Comparison of ENCODE assay signal across 20 mouse cellular contexts in the genomic region with DNA sequence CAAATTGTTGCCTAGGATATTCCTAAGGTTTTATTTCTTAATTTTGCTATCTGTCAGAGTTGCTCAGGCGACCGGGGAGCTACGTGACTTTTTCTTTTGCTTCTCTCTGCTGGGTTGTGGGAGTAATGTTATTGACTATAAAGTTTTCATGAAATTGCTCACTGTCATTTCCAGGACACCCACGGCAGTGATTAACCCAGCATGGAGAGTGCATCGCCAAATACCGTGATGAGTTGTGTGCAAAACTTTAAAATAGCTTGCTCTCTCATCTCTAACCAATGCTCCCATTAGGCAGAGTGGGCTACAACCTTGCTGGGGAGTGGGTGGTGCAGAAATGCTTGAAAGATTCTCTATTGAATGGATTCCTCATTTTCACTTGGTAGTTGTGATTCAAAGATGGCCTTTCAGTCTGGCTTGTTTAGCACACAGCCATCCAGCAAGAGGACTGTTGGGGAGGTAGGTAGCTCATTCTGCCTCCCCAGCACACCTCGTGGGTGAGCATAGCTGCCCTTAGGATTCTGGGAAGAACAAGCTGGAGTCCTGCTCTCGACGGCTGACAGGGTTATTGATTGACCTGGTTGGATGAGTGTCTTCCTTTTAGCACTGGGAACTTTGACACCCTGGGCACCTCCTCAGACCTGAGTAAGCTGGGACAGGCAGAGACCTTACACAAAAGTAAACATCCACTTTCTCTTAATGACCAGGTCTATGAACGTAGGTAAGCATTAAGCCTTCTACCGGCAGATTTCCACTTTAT.
DNase-seq lines count a peak whose midpoint lies in the region; ATAC-seq and TF ChIP-seq lines count a peak whose summit lies in the region.
"Had no signal": no experiment of that assay in that cellular context is flagged by ENCODE, and none has a peak within 500 bp of the region (broad histone marks: within the 10 kb centered on the region; RNA-seq: fewer than 3 reads in every experiment).

No protein-coding gene starts in this region.

- no peak overlapping the region for H3K4me3 ChIP-seq in kidney, embryonic 14.5 days (ENCODE audit: low read length)
- no peak overlapping the region for H3K4me3 ChIP-seq in lung, postnatal 0 days (ENCODE audit: low read depth, low read length)
- H3K4me3 ChIP-seq: heart, adult 2 months; hindbrain, embryonic 10.5 days; left cerebral cortex, adult 2 months; midbrain, embryonic 12.5 days had no signal

- H3K27ac ChIP-seq in kidney, embryonic 14.5 days (ENCODE audit: low read depth, low read length), result no peak overlapping the region
- H3K27ac ChIP-seq in lung, postnatal 0 days (ENCODE audit: low read length), result no peak overlapping the region
- H3K27ac ChIP-seq: heart, adult 2 months; hindbrain, embryonic 10.5 days; left cerebral cortex, adult 2 months; midbrain, embryonic 12.5 days; stomach, postnatal 0 days had no signal

- DNase-seq in left cerebral cortex, adult 18-20 months (ENCODE audit: low spot score in 2 of 2), result peak; percentile 3 to 11
- DNase-seq in left cerebral cortex, postnatal 10 days (ENCODE audit: extremely low spot score in 1 of 2, low spot score in 2 of 2), result no peak
- peak; percentile 8 to 11 for DNase-seq in frontal cortex, postnatal 36 days (ENCODE audit: low spot score in 2 of 2)
- peak; percentile 9 to 43 for DNase-seq in left cerebral cortex, postnatal 25 days (ENCODE audit: low spot score in 2 of 2)
- DNase-seq in lung, postnatal 0 days (ENCODE audit: low spot score), result no peak
- DNase-seq in lung, postnatal 14 days, result no peak
- DNase-seq: adrenal gland, postnatal 36 days; cerebellum, adult 9-11 months; forebrain, postnatal 0 days; gastrocnemius, postnatal 10 days; heart, adult 2 months; liver, postnatal 0 days; lung, postnatal 4 days; retina, postnatal 1 day; thymus, postnatal 14 days had no signal

- no peaks in the 10 kb centered on the region for H3K27me3 ChIP-seq in kidney, embryonic 14.5 days (ENCODE audit: control insufficient read depth, insufficient read depth, low read length)
- no peaks in the 10 kb centered on the region for H3K27me3 ChIP-seq in lung, postnatal 0 days (replicated peaks; ENCODE audit: insufficient read depth, low read length)
- H3K27me3 ChIP-seq: midbrain, embryonic 12.5 days had no signal

- no peak overlapping the region for H3K4me2 ChIP-seq in kidney, embryonic 14.5 days (replicated peaks; ENCODE audit: low read depth, low read length)
- no peak overlapping the region for H3K4me2 ChIP-seq in lung, postnatal 0 days (replicated peaks; ENCODE audit: low read depth, low read length)
- H3K4me2 ChIP-seq: midbrain, embryonic 12.5 days had no signal

- no peak overlapping the region for H3K9ac ChIP-seq in kidney, embryonic 14.5 days (ENCODE audit: low read depth, low read length)
- H3K9ac ChIP-seq in lung, postnatal 0 days (replicated peaks; ENCODE audit: low read depth), result no peak overlapping the region
- H3K9ac ChIP-seq: forebrain, postnatal 0 days; liver, postnatal 0 days; midbrain, embryonic 12.5 days had no signal

- intact Hi-C loops in left cerebral cortex, postnatal 10 days (cut with DNase I), result loop anchor here (10.0 kb wide), 1 partner anchor 270 kb away; no protein-coding TSS in a partner anchor
- intact Hi-C loops in left cerebral cortex, postnatal 25 days (cut with DNase I), result no loop called here

- 0 out of 2 replicates have a peak, but pooled peaks have one; percentile 52 for ATAC-seq in kidney, embryonic 14.5 days (ENCODE audit: low FRiP score, low TSS enrichment)
- no peak for ATAC-seq in lung, postnatal 0 days
- ATAC-seq: forebrain, postnatal 0 days; liver, postnatal 0 days had no signal

- WGBS in kidney, embryonic 14.5 days, result 68% methylated on average over 11 of the region's 11 CpGs
- WGBS in lung, postnatal 0 days, result 75% methylated on average over 11 of the region's 11 CpGs

- no peaks in the 10 kb centered on the region for H3K4me1 ChIP-seq in kidney, embryonic 14.5 days (ENCODE audit: control insufficient read depth, insufficient read depth, low read length)
- H3K4me1 ChIP-seq in lung, postnatal 0 days (ENCODE audit: insufficient read depth, low read depth, low read length), result no peaks in the 10 kb centered on the region
- H3K4me1 ChIP-seq: hindbrain, embryonic 10.5 days; midbrain, embryonic 12.5 days had no signal

- H3K9me3 ChIP-seq in kidney, embryonic 14.5 days (ENCODE audit: control insufficient read depth, low read length), result no peaks in the 10 kb centered on the region
- no peaks in the 10 kb centered on the region for H3K9me3 ChIP-seq in lung, postnatal 0 days (ENCODE audit: low read length)
- H3K9me3 ChIP-seq: hindbrain, embryonic 10.5 days; midbrain, embryonic 12.5 days had no signal

- H3K36me3 ChIP-seq in kidney, embryonic 14.5 days (ENCODE audit: control insufficient read depth, insufficient read depth, low read length), result no peaks in the 10 kb centered on the region
- H3K36me3 ChIP-seq in lung, postnatal 0 days (ENCODE audit: insufficient read depth, low read length), result no peaks in the 10 kb centered on the region
- H3K36me3 ChIP-seq: hindbrain, embryonic 10.5 days; midbrain, embryonic 12.5 days had no signal

- no peak for TF ChIP-seq CTCF in lung, postnatal 0 days (IDR thresholded peaks at IDR 0.05)

- no peak for TF ChIP-seq EP300 in lung, postnatal 0 days (IDR thresholded peaks at IDR 0.05)

Comparison
In these comparisons a context has a peak if more than half of its experiments do, and no peak if none do; other contexts are left out.
1. DNase-seq: peak in left cerebral cortex, adult 18-20 months (2 of 2), frontal cortex, postnatal 36 days (2 of 2) and left cerebral cortex, postnatal 25 days (2 of 2); none in left cerebral cortex, postnatal 10 days (0 of 2), lung, postnatal 0 days (single experiment) and lung, postnatal 14 days (single experiment).